ENCODE assay signal across 8 mouse cellular contexts in the genomic region with DNA sequence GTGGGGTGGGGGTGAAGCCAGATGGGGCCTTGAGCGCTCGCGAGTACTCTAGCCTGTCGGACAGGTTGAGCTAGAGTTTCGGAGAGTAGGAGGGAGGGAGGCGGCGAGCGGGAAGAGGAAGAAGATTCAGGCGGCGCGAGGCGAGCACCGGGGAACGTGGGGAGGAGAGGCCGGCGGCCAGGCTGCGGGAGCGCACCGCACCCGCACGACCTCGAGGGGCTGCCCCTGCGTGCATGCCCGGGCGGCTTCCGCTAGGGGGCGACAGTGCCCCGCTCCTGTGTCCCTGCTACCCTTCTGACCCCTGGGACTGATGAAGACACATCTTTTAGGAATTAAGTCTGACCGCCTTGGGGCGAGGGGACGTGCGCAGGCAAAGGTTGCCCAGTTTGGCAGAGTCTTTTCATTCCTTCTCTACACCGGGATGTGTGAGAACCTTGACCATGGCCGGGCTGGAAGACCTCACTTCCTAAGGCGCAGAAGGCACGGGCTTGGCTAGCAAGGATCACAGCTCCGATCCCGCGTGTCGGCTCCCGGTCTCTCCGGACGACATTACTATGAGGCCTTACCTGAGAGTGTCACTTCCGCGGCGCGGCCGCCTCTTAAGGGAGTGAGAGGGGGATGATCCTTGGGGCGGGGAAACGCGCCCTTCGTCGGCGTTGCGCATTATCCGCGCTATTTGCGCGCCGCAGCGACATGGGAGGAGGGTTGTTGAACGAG. TPM values are rescaled to one million over a fixed set of nuclear protein-coding genes. Genes with fewer than 3 reads are reported as not detected.
DNase-seq lines count a peak whose midpoint lies in the region; ATAC-seq and TF ChIP-seq lines count a peak whose summit lies in the region.

No protein-coding gene starts in this region.

- H3K4me2 ChIP-seq in liver, embryonic 12.5 days = peak overlapping the region; percentile 28
- H3K4me2 ChIP-seq in neural tube, embryonic 11.5 days (ENCODE audit: low read depth) = peak overlapping the region; percentile 47

- H3K9ac ChIP-seq in liver, embryonic 12.5 days = no peak overlapping the region
- H3K9ac ChIP-seq in neural tube, embryonic 11.5 days (ENCODE audit: low read length) = no peak overlapping the region

- H3K27ac ChIP-seq in gastrocnemius, adult 2 months = no peak overlapping the region
- H3K27ac ChIP-seq in liver, embryonic 12.5 days = no peak overlapping the region
- no peak overlapping the region for H3K27ac ChIP-seq in neural tube, embryonic 11.5 days (ENCODE audit: low read depth, low read length)

- H3K4me1 ChIP-seq in liver, embryonic 12.5 days = peaks cover 25% of the 10 kb centered on the region
- peaks cover 21% of the 10 kb centered on the region for H3K4me1 ChIP-seq in neural tube, embryonic 11.5 days (ENCODE audit: control insufficient read depth, insufficient read depth, low read length)

- H3K36me3 ChIP-seq in liver, embryonic 12.5 days = no peaks in the 10 kb centered on the region
- H3K36me3 ChIP-seq in neural tube, embryonic 11.5 days (ENCODE audit: control insufficient read depth, insufficient read depth, low read length) = no peaks in the 10 kb centered on the region

- intact Hi-C loops in left cerebral cortex, postnatal 14 days (cut with DNase I) = loop anchor here (5.0 to 10.0 kb wide), 2 partner anchors 184 to 277 kb away; no protein-coding TSS in a partner anchor
- intact Hi-C loops in gastrocnemius, adult 2 months (cut with DNase I) = loop anchor here (10.0 kb wide), 1 partner anchor 224 kb away; no protein-coding TSS in a partner anchor

- peak; percentile 83 for TF ChIP-seq CTCF in gastrocnemius, adult 2 months (IDR thresholded peaks at IDR 0.05)

- no peaks in the 10 kb centered on the region for H3K9me3 ChIP-seq in liver, embryonic 12.5 days (replicated peaks)
- H3K9me3 ChIP-seq in neural tube, embryonic 11.5 days (ENCODE audit: control insufficient read depth, low read length) = no peaks in the 10 kb centered on the region

- peak overlapping the region; percentile 67 for H3K4me3 ChIP-seq in gastrocnemius, adult 2 months
- no peak overlapping the region for H3K4me3 ChIP-seq in liver, embryonic 12.5 days
- peak overlapping the region; percentile 20 for H3K4me3 ChIP-seq in neural tube, embryonic 11.5 days (ENCODE audit: low read depth, low read length)

- peaks cover 99% of the 10 kb centered on the region for H3K27me3 ChIP-seq in liver, embryonic 12.5 days (replicated peaks)
- peaks cover 93% of the 10 kb centered on the region for H3K27me3 ChIP-seq in neural tube, embryonic 11.5 days (ENCODE audit: control insufficient read depth, insufficient read depth, low read length)

- no peak for ATAC-seq in liver, embryonic 12.5 days
- ATAC-seq in neural tube, embryonic 11.5 days (ENCODE audit: insufficient read depth, low FRiP score, low TSS enrichment) = peak; percentile 64; the same call in 1 of the 2 replicates

- WGBS in liver, embryonic 12.5 days (ENCODE audit: insufficient replicate concordance) = 3% methylated on average over 57 of the region's 62 CpGs
- under 1% methylated on average over 62 of the region's 62 CpGs for WGBS in neural tube, embryonic 11.5 days

- DNase-seq in left cerebral cortex, postnatal 14 days (ENCODE audit: low spot score in 2 of 2) = peak; percentile 14 to 36
- no peak for DNase-seq in left cerebral cortex, adult 9 months (ENCODE audit: low spot score in 2 of 2)
- DNase-seq in cerebellum, postnatal 10 days = peak; percentile 83
- DNase-seq in gastrocnemius, adult 2 months = peak; percentile 62
- peak; percentile 73 for DNase-seq in hindlimb bud, embryonic 11.5 days (ENCODE audit: extremely low spot score, low read depth, low spot score)
- DNase-seq in neural tube, embryonic 11.5 days (ENCODE audit: low spot score) = peak; percentile 88
- peak; percentile 62 for DNase-seq in thymus, postnatal 25 days

RNA-seq across cellular contexts. Expression of a gene that starts 1.1 kb away (rescaled TPM):
- total RNA-seq in left cerebral cortex, postnatal 14 days (2021) = under 1 TPM; 0.13 to 0.42 TPM
- total RNA-seq in gastrocnemius, adult 2 months (2021) = not detected
- not detected in 2 replicates for polyA plus RNA-seq in liver, embryonic 12.5 days (2016; fragmentation: Nextera tagmentation; extraction: Ambion mirVana)
- 0.76 and 1.3 TPM in 2 replicates for polyA plus RNA-seq in neural tube, embryonic 11.5 days (2014; fragmentation: Nextera tagmentation; extraction: Ambion mirVana)

Comparison
In these comparisons a context has a peak if more than half of its experiments do, and no peak if none do; other contexts are left out.
1. DNase-seq: peak in left cerebral cortex, postnatal 14 days (2 of 2), cerebellum, postnatal 10 days (2 of 2), gastrocnemius, adult 2 months (single experiment), hindlimb bud, embryonic 11.5 days (single experiment), neural tube, embryonic 11.5 days (single experiment) and thymus, postnatal 25 days (single experiment); none in left cerebral cortex, adult 9 months (0 of 2).